Mouse (Mus musculus) Patski (cell line): ENCODE measurements around the gene Ank3. TPM values are rescaled to one million over a fixed set of nuclear protein-coding genes. Genes with fewer than 3 reads are reported as not detected.

Experiments
- ATAC-seq: fragments of 100-300 bp; one replicate; pipeline ENCODE4 v1.8.0; 2021
- CTCF ChIA-PET: fragments of 350-600 bp; sonication (Branson Sonifier 250); formaldehyde crosslinking; loops from one replicate; lab custom pipeline; 2022; ENCODE audit warnings: inconsistent platforms; lab: Charles Lee
- POLR2A ChIA-PET: fragments of 350-600 bp; sonication (Branson Sonifier 250); formaldehyde crosslinking; loops from one replicate; lab custom pipeline; 2022; ENCODE audit warnings: antibody characterized with exemption, inconsistent platforms; lab: Charles Lee
- DNase-seq: peaks from one replicate; pipeline ENCODE4 v3.0.0-alpha.2; 2011; ENCODE audit warnings: low read depth, low spot score
- H3K27me3 ChIP-seq: fragments of 371-371 bp; one replicate; pipeline ENCODE4 v1.5.1; 2021
- CTCF ChIP-seq: fragments of 100-300 bp; IDR thresholded peaks from one replicate; pipeline ENCODE4 v1.5.1; 2021
- in situ Hi-C: fragments of 300-500 bp; cut with MboI; formaldehyde crosslinking; loops from 3 replicates; pipeline ENCODE4 v1.11.1; 2018; ENCODE audit warnings: low pct_unique_long_range_greater_than_20kb, mixed read lengths
- polyA plus RNA-seq: library from polyadenylated mRNA; unstranded; gene quantifications from one replicate; pipeline ENCODE4 v1.2.3, GENCODE M21; 2021

The Ank3 gene
- polyA plus RNA-seq, 1 experiment from 2014 or later: 83.2 TPM

- ChIA-PET POLR2A (no interaction called here), CTCF (no interaction called here)
- TF ChIP-seq CTCF: no peak
- H3K27me3 ChIP-seq: no peaks in the 10 kb centered on the region
- no peak for DNase-seq
- no peak for ATAC-seq
- in situ Hi-C loops: no loop called here
Measured at GRCm38 (mm10) chr10:69577061-69577728, 178.6 kb downstream of the Ank3 start.

GRCm38 (mm10) chr10:69577729-69578061 lies 179.1 kb downstream of the Ank3 start:
- no peaks in the 10 kb centered on the region for H3K27me3 ChIP-seq
- no peak for TF ChIP-seq CTCF
- in situ Hi-C loops: no loop called here
- ATAC-seq (no peak), DNase-seq (no peak)
- ChIA-PET POLR2A (no interaction called here), CTCF (no interaction called here)

GRCm38 (mm10) chr10:69579585-69579984 lies 181.0 kb downstream of the Ank3 start:
- DNase-seq (no peak), ATAC-seq (no peak)
- no peak for TF ChIP-seq CTCF
- CTCF ChIA-PET: no interaction called here
- in situ Hi-C loops: no loop called here
- POLR2A ChIA-PET: no interaction called here
- no peaks in the 10 kb centered on the region for H3K27me3 ChIP-seq

- in situ Hi-C loops: no loop called here
- no peak for ATAC-seq
- POLR2A ChIA-PET: no interaction called here
Measured at GRCm38 (mm10) chr10:69581525-69581924, 183.0 kb downstream of the Ank3 start.

GRCm38 (mm10) chr10:69583874-69584481 lies 185.4 kb downstream of the Ank3 start:
- ChIA-PET POLR2A (no interaction called here), CTCF (no interaction called here)
- in situ Hi-C loops: no loop called here
- no peaks in the 10 kb centered on the region for H3K27me3 ChIP-seq
- no peak for DNase-seq
- no peak for ATAC-seq
- no peak for TF ChIP-seq CTCF

More at GRCm38 (mm10) chr10:69581525-69581924, 183.0 kb downstream of the Ank3 start:
- DNase-seq: no peak
- CTCF ChIA-PET: no interaction called here
- TF ChIP-seq CTCF: no peak
- H3K27me3 ChIP-seq: no peaks in the 10 kb centered on the region

GRCm38 (mm10) chr10:69584566-69584965 lies 186.0 kb downstream of the Ank3 start:
- ATAC-seq: no peak

GRCm38 (mm10) chr10:69585271-69585670 lies 186.7 kb downstream of the Ank3 start:
- no peak for TF ChIP-seq CTCF
- CTCF ChIA-PET: no interaction called here
- no peaks in the 10 kb centered on the region for H3K27me3 ChIP-seq
- no peak for DNase-seq
- POLR2A ChIA-PET: no interaction called here
- in situ Hi-C loops: no loop called here
- no peak for ATAC-seq

More at GRCm38 (mm10) chr10:69584566-69584965, 186.0 kb downstream of the Ank3 start:
- no peak for DNase-seq
- no peak for TF ChIP-seq CTCF
- no peaks in the 10 kb centered on the region for H3K27me3 ChIP-seq
- CTCF ChIA-PET: no interaction called here
- in situ Hi-C loops: no loop called here
- POLR2A ChIA-PET: no interaction called here

GRCm38 (mm10) chr10:69594186-69595131 lies 195.9 kb downstream of the Ank3 start:
- DNase-seq: no peak

GRCm38 (mm10) chr10:69595487-69595886 lies 196.9 kb downstream of the Ank3 start:
- H3K27me3 ChIP-seq: no peaks in the 10 kb centered on the region
- ATAC-seq (no peak), DNase-seq (no peak)
- in situ Hi-C loops: no loop called here
- POLR2A ChIA-PET: no interaction called here
- TF ChIP-seq CTCF: no peak
- CTCF ChIA-PET: interaction anchor here (0.9 kb wide), 1 partner anchor 14 kb away, joined by 3 read pairs; no protein-coding TSS in a partner anchor

More at GRCm38 (mm10) chr10:69594186-69595131, 195.9 kb downstream of the Ank3 start:
- no peaks in the 10 kb centered on the region for H3K27me3 ChIP-seq
- no peak for TF ChIP-seq CTCF
- no peak for ATAC-seq
- ChIA-PET CTCF (interaction anchor here (0.9 kb wide), 1 partner anchor 15 kb away, joined by 3 read pairs; no protein-coding TSS in a partner anchor), POLR2A (no interaction called here)
- in situ Hi-C loops: no loop called here

GRCm38 (mm10) chr10:69601471-69601870 lies 202.9 kb downstream of the Ank3 start:
- no peaks in the 10 kb centered on the region for H3K27me3 ChIP-seq
- no peak for TF ChIP-seq CTCF
- CTCF ChIA-PET: no interaction called here
- POLR2A ChIA-PET: no interaction called here
- no peak for DNase-seq
- no peak for ATAC-seq
- in situ Hi-C loops: no loop called here
